Mouse (Mus musculus) retina, postnatal 7 days (tissue): ENCODE data around the gene Col6a5.

ENCODE experiments used
- DNase-seq: peaks from one replicate; pipeline ENCODE4 v3.0.0-alpha.2; 2012; ENCODE audit warnings: low read depth, low spot score

The Col6a5 gene

DNA sequence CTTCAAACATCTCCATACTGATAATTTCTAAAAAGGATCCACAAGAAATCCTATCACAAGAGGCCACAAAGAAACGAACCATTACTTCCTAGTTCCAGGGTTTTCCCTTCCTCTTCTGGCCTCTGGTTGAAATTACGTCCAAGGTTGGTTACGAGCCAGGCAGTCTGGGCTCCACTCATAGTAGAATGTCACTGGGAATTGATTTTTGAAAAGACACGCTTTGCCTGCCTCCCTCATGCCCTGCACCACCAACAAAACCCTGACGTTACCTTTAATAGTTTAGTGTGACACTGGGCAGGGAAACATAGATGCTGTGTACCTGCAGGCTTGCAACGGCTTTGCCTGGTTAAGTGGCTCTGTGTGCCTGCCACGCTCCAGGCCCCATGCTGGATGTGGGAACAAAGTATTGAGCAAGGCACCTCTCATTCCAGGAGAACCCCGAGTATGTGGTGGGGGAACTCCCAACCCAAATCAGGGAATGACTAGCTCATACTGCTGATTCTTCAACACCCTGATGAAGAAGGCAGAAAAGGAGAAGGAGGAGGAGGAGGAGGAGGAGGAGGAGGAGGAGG, 133.3 kb downstream of the Col6a5 start:
- no peak for DNase-seq

GRCm38 (mm10) chr9:105820711-105821110, 139.7 kb downstream of the Col6a5 start:
- DNase-seq = no peak

GRCm38 (mm10) chr9:105819155-105819709, 141.2 kb downstream of the Col6a5 start:
- DNase-seq = no peak

- no peak for DNase-seq
These were observed 146.0 kb downstream of the Col6a5 start for GRCm38 (mm10) chr9:105814436-105814835.

DNA sequence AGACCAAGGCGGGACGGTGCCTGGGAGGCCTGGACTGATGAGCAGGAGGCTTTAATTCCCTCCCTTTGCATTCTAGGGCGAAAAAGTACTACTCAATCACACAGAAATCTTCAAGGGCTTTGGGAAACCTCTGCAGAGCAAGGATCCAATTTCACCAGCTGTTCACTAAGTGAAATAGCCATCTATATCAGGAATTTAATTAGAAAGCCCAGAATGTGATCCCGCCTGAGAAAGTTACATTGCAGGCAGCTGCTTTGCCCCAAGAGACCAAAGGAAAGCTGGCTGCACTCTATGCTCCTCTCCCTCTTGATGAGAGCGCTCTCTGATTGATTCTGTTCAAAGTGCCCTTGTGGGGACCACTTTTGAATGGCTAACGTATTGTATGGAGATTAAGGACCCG, 149.0 kb downstream of the Col6a5 start:
- DNase-seq = no peak

DNA sequence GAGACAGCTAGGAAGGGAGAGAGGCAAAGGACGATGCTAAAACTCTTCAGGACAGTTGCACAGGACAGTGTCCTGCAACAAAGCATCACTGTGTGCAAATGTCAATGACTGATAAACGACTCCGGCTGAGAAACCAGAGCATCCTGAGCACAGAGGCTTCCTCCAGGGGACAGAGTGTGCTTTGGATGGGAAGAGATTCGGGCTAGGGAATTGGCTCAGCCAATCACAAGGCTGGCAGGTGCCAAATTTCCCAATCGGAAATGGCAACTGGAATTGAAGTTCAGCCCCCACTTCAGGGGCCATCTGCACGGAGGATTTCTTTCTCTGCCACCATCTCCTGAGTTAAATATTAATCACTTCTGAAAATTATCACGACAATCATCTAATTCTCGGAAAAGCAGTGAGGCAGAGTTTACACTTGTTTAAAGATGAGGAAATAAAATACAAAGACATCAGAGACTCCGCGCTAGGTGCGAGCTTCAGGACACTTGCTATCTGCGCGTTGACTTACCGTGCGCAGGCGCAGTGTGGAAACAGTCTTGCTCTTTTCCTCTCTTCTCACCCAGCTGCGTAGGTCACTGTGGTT, 151.4 kb downstream of the Col6a5 start:
- DNase-seq = no peak
